8 mouse cellular contexts compared by ENCODE assay signal in the genomic region with DNA sequence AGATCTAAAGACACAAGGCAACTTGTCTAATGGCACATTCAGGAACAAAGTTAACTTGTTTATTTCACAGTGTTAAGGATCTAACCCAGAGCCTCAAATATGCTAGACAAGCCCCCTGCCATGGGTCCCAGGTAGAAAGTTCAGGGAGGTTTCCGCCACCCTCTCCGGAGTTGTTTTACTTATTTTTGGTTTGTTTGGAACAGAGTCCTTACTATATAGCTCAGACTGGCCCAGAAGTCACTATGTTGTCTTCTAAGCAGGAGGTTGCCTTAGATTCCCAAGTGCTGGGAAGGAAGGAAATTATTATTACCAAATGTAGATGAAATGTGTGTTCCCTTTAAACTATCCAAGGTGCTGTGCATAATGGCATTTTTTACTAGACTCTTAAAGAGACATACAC. TPM values are rescaled to one million over a fixed set of nuclear protein-coding genes. Genes with fewer than 3 reads are reported as not detected.
DNase-seq lines count a peak whose midpoint lies in the region; ATAC-seq and TF ChIP-seq lines count a peak whose summit lies in the region.
"Had no signal": no experiment of that assay in that cellular context is flagged by ENCODE, and none has a peak within 500 bp of the region (broad histone marks: within the 10 kb centered on the region; RNA-seq: fewer than 3 reads in every experiment).

No protein-coding gene starts in this region.

- 0 out of 2 replicates have a peak overlapping the region, but pooled peaks have one; percentile 9 for H3K9ac ChIP-seq in limb, embryonic 12.5 days (replicated peaks)
- no peak overlapping the region for H3K9ac ChIP-seq in stomach, embryonic 14.5 days (replicated peaks; ENCODE audit: low read depth, low read length)

- no peak for TF ChIP-seq CTCF in lung, adult 2 months (IDR thresholded peaks at IDR 0.05; ENCODE audit: insufficient read depth, low read length)
- TF ChIP-seq CTCF in embryonic fibroblast, embryonic 13.5 days (IDR thresholded peaks at IDR 0.05; ENCODE audit: borderline replicate concordance, insufficient read depth, low read length): no peak

- peak overlapping the region; percentile 71; the same call in 1 of the 2 replicates for H3K27ac ChIP-seq in embryonic fibroblast, embryonic 13.5 days (ENCODE audit: insufficient read depth, low read length)
- peak overlapping the region; percentile 79 for H3K27ac ChIP-seq in limb, embryonic 12.5 days
- H3K27ac ChIP-seq in stomach, embryonic 14.5 days (ENCODE audit: low read length): peak overlapping the region; percentile 52; the same call in 1 of the 2 replicates

- DNase-seq in lung, adult 2 months: no peak
- no peak for DNase-seq in lung, postnatal 10 days
- DNase-seq in layer of hippocampus, postnatal 14 days (ENCODE audit: low spot score in 2 of 2): no peak
- DNase-seq in right cerebral cortex, postnatal 4 days: no peak
- DNase-seq: kidney, adult 8-10 months had no signal

- TF ChIP-seq POLR2A in lung, adult 2 months (IDR thresholded peaks at IDR 0.05; ENCODE audit: borderline replicate concordance, extremely low read depth, low read depth, low read length): no peak
- no peak for TF ChIP-seq POLR2A in embryonic fibroblast, embryonic 13.5 days (IDR thresholded peaks at IDR 0.05; ENCODE audit: low read depth, low read length)

- peaks cover 16% of the 10 kb centered on the region for H3K4me1 ChIP-seq in lung, adult 2 months (ENCODE audit: control insufficient read depth, insufficient read depth, low read length)
- peaks cover 3% of the 10 kb centered on the region for H3K4me1 ChIP-seq in embryonic fibroblast, embryonic 13.5 days (ENCODE audit: control insufficient read depth, insufficient read depth, low read length)
- peaks cover 10% of the 10 kb centered on the region; the same call in 1 of the 2 replicates for H3K4me1 ChIP-seq in limb, embryonic 12.5 days (replicated peaks)
- peaks cover 3% of the 10 kb centered on the region; the same call in 1 of the 2 replicates for H3K4me1 ChIP-seq in stomach, embryonic 14.5 days (ENCODE audit: control insufficient read depth, insufficient read depth, low read length)

- no peaks in the 10 kb centered on the region for H3K36me3 ChIP-seq in limb, embryonic 12.5 days
- H3K36me3 ChIP-seq in stomach, embryonic 14.5 days (ENCODE audit: control insufficient read depth, insufficient read depth, low read length): no peaks in the 10 kb centered on the region

- no peak for ATAC-seq in limb, embryonic 12.5 days (ENCODE audit: insufficient number of reproducible peaks, insufficient read depth, low FRiP score, low TSS enrichment, low read depth)
- no peak for ATAC-seq in stomach, embryonic 14.5 days (ENCODE audit: insufficient number of reproducible peaks, insufficient read depth, low FRiP score, low read depth)

- H3K4me2 ChIP-seq in limb, embryonic 12.5 days: peak overlapping the region; percentile 55
- H3K4me2 ChIP-seq in stomach, embryonic 14.5 days (replicated peaks; ENCODE audit: low read depth, low read length): peak overlapping the region; percentile 53

- WGBS in lung, adult 2 months: 33% methylated on average over 2 of the region's 2 CpGs
- WGBS in limb, embryonic 12.5 days: 29% methylated on average over 2 of the region's 2 CpGs
- 29% methylated on average over 2 of the region's 2 CpGs for WGBS in stomach, embryonic 14.5 days

- H3K4me3 ChIP-seq in lung, adult 2 months (replicated peaks; ENCODE audit: extremely low read depth, low read depth, low read length): peak overlapping the region; percentile 29
- peak overlapping the region; percentile 29 for H3K4me3 ChIP-seq in embryonic fibroblast, embryonic 13.5 days (ENCODE audit: insufficient read depth, low read length)
- peak overlapping the region; percentile 46 for H3K4me3 ChIP-seq in limb, embryonic 12.5 days (replicated peaks)
- H3K4me3 ChIP-seq in stomach, embryonic 14.5 days (ENCODE audit: low read depth, low read length): peak overlapping the region; percentile 39; the same call in 1 of the 2 replicates

- no peaks in the 10 kb centered on the region for H3K27me3 ChIP-seq in limb, embryonic 12.5 days
- H3K27me3 ChIP-seq in stomach, embryonic 14.5 days (ENCODE audit: control insufficient read depth, insufficient read depth, low read length): no peaks in the 10 kb centered on the region

- no peaks in the 10 kb centered on the region for H3K9me3 ChIP-seq in limb, embryonic 12.5 days
- no peaks in the 10 kb centered on the region for H3K9me3 ChIP-seq in stomach, embryonic 14.5 days (ENCODE audit: control insufficient read depth, low read depth, low read length)

RNA-seq across cellular contexts. Expression of a gene that starts 9.7 kb away (rescaled TPM):
- polyA plus RNA-seq in lung, adult 2 months (2012; rRNA removed): 30.1 and 45.7 TPM in 2 replicates
- 99.8 and 123 TPM in 2 replicates for polyA plus RNA-seq in embryonic fibroblast, embryonic 13.5 days (2011; ENCODE audit: insufficient read length, low read depth, missing spikeins)
- polyA plus RNA-seq in limb, embryonic 12.5 days (2016; fragmentation: Nextera tagmentation; extraction: Ambion mirVana): 192 and 199 TPM in 2 replicates
- 182 and 183 TPM in 2 replicates for polyA plus RNA-seq in stomach, embryonic 14.5 days (2014; fragmentation: Nextera tagmentation; extraction: Ambion mirVana)
- total RNA-seq in layer of hippocampus, postnatal 14 days (2021): 10 to 100 TPM; 68.0 to 70.4 TPM
